Mouse (Mus musculus): ENCODE results near the gene B3gnt4. TPM values are rescaled to one million over a fixed set of nuclear protein-coding genes. Genes with fewer than 3 reads are reported as not detected.

The B3gnt4 gene
- polyA plus RNA-seq, 1 experiment from 2014 or later, result 0.50 TPM

DNA sequence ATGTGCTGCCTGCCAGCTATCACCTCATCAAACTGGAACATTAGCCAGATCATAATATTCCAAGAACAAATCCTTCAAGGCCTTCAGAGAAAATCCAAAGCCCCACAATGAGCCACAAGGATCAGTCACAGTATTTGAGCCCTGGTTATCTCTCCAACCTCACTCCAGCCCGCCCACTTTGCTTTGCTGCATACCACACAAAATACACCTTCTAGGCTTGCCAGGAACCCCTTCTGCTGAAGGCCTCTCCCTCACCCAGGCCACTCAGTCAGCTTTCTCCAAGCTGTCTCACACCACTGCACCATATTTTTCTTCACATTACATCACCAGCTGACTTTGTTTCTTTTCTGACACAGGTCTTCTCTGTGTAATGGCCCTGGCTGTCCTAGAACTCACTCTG, 11.9 kb downstream of the B3gnt4 start:
- Histone ChIP-seq H3K36me3 (ENCODE audit: control insufficient read depth, insufficient read depth, low read length) (peaks cover 18% of the 10 kb centered on the region), H3K9me3 (ENCODE audit: control insufficient read depth, low read length) (no peaks in the 10 kb centered on the region), H3K27ac (ENCODE audit: low read depth) (no peak overlapping the region), H3K27me3 (replicated peaks; ENCODE audit: control insufficient read depth, insufficient read depth, low read length) (no peaks in the 10 kb centered on the region), H3K4me1 (replicated peaks; ENCODE audit: control insufficient read depth, insufficient read depth, low read length) (peaks cover 12% of the 10 kb centered on the region), H3K4me3 (ENCODE audit: low read depth, low read length) (no peak overlapping the region), H3K9ac (ENCODE audit: low read length) (no peak overlapping the region), H3K4me2 (ENCODE audit: low read length) (no peak overlapping the region)
- WGBS, result 81% methylated on average over 1 of the region's 1 CpGs
- DNase-seq (ENCODE audit: low spot score) (no peak), ATAC-seq (replicated peaks; ENCODE audit: low FRiP score, low TSS enrichment, low read depth) (no peak)

DNA sequence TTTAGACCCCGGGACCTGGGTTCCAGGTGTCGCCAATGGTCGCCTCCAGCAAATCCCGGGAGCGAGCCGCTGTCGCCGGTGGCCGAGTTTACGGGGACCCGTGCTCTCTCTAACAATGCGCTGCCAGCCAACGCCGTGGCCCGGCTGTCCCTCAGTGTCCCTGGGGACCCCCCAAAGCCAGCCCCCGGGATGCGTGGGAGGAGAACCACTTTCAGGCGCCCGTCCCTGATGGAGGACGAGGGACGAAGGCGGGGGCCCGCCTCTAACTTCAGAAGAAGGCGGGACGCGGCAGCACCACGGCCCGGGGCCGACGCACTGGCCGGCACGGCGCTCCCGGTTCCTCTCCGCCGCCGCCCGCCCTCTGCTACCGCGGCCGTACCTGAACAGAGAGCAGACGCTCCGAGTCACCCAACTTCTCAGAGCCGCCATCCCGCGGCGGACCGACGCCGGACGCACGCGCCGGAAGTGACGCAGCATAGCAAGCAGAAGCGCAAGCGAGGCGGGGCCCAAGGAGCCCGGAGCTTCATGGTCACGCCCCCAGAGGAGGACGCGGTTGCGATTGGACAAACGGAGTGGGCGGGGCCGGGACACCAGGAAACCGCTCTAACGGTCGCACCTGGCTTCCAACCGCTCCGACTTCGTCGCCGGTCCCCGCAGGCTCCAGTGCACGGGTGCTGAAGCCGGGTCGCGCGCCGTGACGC, 13.6 kb downstream of the B3gnt4 start, which contains the start of gene Diablo:
Diablo (minus strand) TSS at position 485 of the 701 bp plus-strand sequence.
- Histone ChIP-seq H3K27me3 (replicated peaks; ENCODE audit: control insufficient read depth, insufficient read depth, low read length) (no peaks in the 10 kb centered on the region), H3K4me1 (replicated peaks; ENCODE audit: control insufficient read depth, insufficient read depth, low read length) (peaks cover 12% of the 10 kb centered on the region), H3K9me3 (ENCODE audit: control insufficient read depth, low read length) (no peaks in the 10 kb centered on the region), H3K9ac (ENCODE audit: low read length) (peak within 1 kb of the TSS; percentile 63), H3K4me2 (ENCODE audit: low read length) (peak within 1 kb of the TSS; percentile 80), H3K36me3 (ENCODE audit: control insufficient read depth, insufficient read depth, low read length) (peaks cover 15% of the 10 kb centered on the region), H3K4me3 (ENCODE audit: low read depth, low read length) (peak within 1 kb of the TSS; percentile 60), H3K27ac (ENCODE audit: low read depth) (peak within 1 kb of the TSS; percentile 6; the same call in 1 of the 2 replicates)
- DNase-seq (ENCODE audit: low spot score) (peak; percentile 98), ATAC-seq (replicated peaks; ENCODE audit: low FRiP score, low TSS enrichment, low read depth) (peak; percentile 96)
- 0% methylated on average over 81 of the region's 82 CpGs for WGBS

DNA sequence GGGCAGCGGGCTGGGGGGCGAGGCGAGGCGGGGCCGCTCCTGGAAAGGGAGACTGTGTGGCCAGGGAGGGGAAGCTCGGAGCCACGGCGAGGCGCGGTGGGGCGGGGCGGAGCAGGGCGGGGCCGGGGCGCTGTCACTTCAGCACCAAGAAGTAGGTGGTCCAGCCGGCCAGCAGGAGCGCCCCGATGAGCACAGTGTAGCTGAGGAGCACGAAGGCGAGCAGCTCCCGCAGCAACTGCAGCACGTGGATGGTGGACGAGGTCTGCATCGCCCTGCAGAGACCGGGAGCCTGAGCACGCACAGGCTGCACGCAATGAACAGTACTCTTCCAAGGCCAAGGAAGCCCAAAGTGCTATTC, 14.1 kb downstream of the B3gnt4 start:
- Histone ChIP-seq H3K4me1 (replicated peaks; ENCODE audit: control insufficient read depth, insufficient read depth, low read length) (peaks cover 12% of the 10 kb centered on the region), H3K4me3 (ENCODE audit: low read depth, low read length) (peak overlapping the region; percentile 60), H3K27me3 (replicated peaks; ENCODE audit: control insufficient read depth, insufficient read depth, low read length) (no peaks in the 10 kb centered on the region), H3K9me3 (ENCODE audit: control insufficient read depth, low read length) (no peaks in the 10 kb centered on the region), H3K9ac (ENCODE audit: low read length) (peak overlapping the region; percentile 63; the same call in 1 of the 2 replicates), H3K36me3 (ENCODE audit: control insufficient read depth, insufficient read depth, low read length) (peaks cover 17% of the 10 kb centered on the region), H3K4me2 (ENCODE audit: low read length) (peak overlapping the region; percentile 40), H3K27ac (ENCODE audit: low read depth) (no peak overlapping the region)
- DNase-seq (ENCODE audit: low spot score) (no peak), ATAC-seq (replicated peaks; ENCODE audit: low FRiP score, low TSS enrichment, low read depth) (peak; percentile 95)
- 1% methylated on average over 26 of the region's 27 CpGs for WGBS

DNA sequence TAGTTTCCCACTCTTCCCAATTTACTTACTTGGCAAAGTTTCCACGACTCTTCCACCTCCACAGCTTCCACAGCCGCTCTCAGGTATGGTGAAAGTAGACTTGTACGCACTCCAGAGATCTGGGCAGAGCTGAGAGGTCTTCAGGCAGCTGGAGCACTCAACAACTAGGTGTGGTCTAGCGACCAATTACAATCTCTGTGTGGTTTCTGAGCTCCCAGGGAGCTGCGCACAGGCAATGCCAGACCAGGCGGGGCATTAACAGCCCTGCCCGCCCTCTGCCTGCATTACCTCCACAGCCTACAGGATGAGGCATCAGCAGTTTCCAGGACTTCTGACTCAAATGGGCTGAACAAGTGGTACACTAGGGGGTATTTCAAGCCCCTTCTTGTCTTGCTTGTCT, 15.0 kb downstream of the B3gnt4 start, which contains the start of gene Gm49027:
Gm49027 (minus strand) TSS at position 208 of the 400 bp plus-strand sequence.
- Histone ChIP-seq H3K9ac (ENCODE audit: low read length) (no peak within 1 kb of the TSS), H3K9me3 (ENCODE audit: control insufficient read depth, low read length) (no peaks in the 10 kb centered on the region), H3K4me2 (ENCODE audit: low read length) (peak within 1 kb of the TSS; percentile 40), H3K36me3 (ENCODE audit: control insufficient read depth, insufficient read depth, low read length) (peaks cover 26% of the 10 kb centered on the region), H3K4me1 (replicated peaks; ENCODE audit: control insufficient read depth, insufficient read depth, low read length) (peaks cover 9% of the 10 kb centered on the region), H3K4me3 (ENCODE audit: low read depth, low read length) (peak within 1 kb of the TSS; percentile 60), H3K27me3 (replicated peaks; ENCODE audit: control insufficient read depth, insufficient read depth, low read length) (no peaks in the 10 kb centered on the region), H3K27ac (ENCODE audit: low read depth) (peak within 1 kb of the TSS; percentile 6; the same call in 1 of the 2 replicates)
- 83% methylated on average over 7 of the region's 7 CpGs for WGBS
- ATAC-seq (replicated peaks; ENCODE audit: low FRiP score, low TSS enrichment, low read depth) (no peak), DNase-seq (ENCODE audit: low spot score) (no peak)

DNA sequence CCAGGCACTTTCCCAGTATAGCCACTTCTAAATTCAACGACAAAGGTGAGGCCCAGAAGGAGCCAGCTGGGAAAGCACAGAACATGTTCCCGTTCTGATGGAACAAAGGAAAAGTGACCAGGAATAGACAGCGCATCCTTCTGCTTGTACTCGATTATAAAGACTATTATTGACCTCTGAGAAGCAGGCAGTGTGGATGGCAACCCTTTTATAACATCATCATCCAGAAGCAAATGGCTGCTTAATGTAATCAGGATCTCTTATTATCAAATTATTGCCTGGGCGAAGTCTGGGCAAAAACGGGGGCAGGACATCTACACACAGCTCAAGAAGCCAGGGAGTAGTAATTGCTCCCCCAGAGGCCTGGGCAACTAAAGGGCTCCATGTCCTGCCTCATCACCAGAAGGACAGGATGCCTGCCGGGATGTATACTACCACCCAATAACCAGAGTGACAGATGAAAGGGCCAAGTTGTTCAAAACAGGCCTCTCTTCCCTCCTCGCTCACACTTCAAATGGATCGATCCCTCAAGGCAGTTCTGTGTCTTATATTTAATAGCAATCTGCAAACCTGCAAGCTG, 15.7 kb downstream of the B3gnt4 start:
- H3K27me3 ChIP-seq (replicated peaks; ENCODE audit: control insufficient read depth, insufficient read depth, low read length), result no peaks in the 10 kb centered on the region
- H3K4me2 ChIP-seq (ENCODE audit: low read length), result no peak overlapping the region
- H3K9ac ChIP-seq (ENCODE audit: low read length), result no peak overlapping the region
- H3K4me1 ChIP-seq (replicated peaks; ENCODE audit: control insufficient read depth, insufficient read depth, low read length), result peaks cover 9% of the 10 kb centered on the region
- no peak overlapping the region for H3K4me3 ChIP-seq (ENCODE audit: low read depth, low read length)
- H3K27ac ChIP-seq (ENCODE audit: low read depth), result 0 out of 2 replicates have a peak overlapping the region, but pooled peaks have one; percentile 6
- WGBS, result 88% methylated on average over 9 of the region's 9 CpGs
- H3K36me3 ChIP-seq (ENCODE audit: control insufficient read depth, insufficient read depth, low read length), result peaks cover 31% of the 10 kb centered on the region
- no peak for ATAC-seq (replicated peaks; ENCODE audit: low FRiP score, low TSS enrichment, low read depth)
- no peak for DNase-seq (ENCODE audit: low spot score)
- no peaks in the 10 kb centered on the region for H3K9me3 ChIP-seq (ENCODE audit: control insufficient read depth, low read length)

DNA sequence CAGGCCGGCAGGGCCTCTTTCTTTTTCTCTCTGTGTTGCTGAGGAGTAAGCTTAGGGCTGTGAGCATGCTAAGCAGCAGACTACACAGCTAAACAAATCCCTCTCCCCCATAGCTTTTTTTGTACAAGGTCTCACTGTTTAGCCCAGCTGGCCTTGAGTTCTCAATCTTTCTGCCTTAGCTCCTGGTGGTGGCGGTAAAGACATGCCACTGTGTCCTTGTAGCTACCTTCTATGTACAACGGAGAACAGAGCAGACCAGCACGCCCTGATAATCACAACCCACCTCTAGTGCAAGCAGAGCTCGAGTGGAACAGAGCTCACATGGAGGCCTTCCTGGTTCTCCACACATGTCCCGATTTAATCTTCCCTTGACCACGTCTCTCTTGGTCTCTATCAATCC, 18.4 kb downstream of the B3gnt4 start:
- DNase-seq (ENCODE audit: low spot score) (no peak), ATAC-seq (replicated peaks; ENCODE audit: low FRiP score, low TSS enrichment, low read depth) (no peak)
- 0 out of 2 replicates have a peak, but pooled peaks cover 2% of the 10 kb centered on the region for H3K4me1 ChIP-seq (replicated peaks; ENCODE audit: control insufficient read depth, insufficient read depth, low read length)
- H3K9ac ChIP-seq (ENCODE audit: low read length), result no peak overlapping the region
- H3K4me2 ChIP-seq (ENCODE audit: low read length), result no peak overlapping the region
- H3K27me3 ChIP-seq (replicated peaks; ENCODE audit: control insufficient read depth, insufficient read depth, low read length), result no peaks in the 10 kb centered on the region
- H3K36me3 ChIP-seq (ENCODE audit: control insufficient read depth, insufficient read depth, low read length), result peaks cover 56% of the 10 kb centered on the region
- no peak overlapping the region for H3K4me3 ChIP-seq (ENCODE audit: low read depth, low read length)
- no peak overlapping the region for H3K27ac ChIP-seq (ENCODE audit: low read depth)
- WGBS, result 73% methylated on average over 7 of the region's 7 CpGs
- H3K9me3 ChIP-seq (ENCODE audit: control insufficient read depth, low read length), result no peaks in the 10 kb centered on the region

DNA sequence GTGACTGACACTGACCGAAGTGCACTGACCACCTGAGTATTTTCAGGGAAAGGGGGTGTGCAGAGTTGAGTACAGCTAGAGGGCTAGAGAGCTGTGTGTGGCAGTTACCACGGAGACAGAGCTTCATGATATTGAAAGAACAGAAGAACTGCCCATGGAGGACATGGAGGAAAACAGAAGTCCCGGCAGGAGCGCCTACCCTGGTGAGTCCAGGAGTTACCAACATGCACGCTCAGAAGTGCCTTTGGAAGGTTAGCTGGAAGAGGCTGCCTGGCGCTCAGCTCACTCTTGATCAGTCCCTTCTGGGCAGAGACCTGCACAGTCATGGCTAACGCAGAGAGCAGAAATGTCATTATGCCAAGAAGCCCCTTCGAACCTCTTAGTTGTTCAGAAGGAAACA, 19.8 kb downstream of the B3gnt4 start:
- ATAC-seq (replicated peaks; ENCODE audit: low FRiP score, low TSS enrichment, low read depth), result no peak
- Histone ChIP-seq H3K4me1 (replicated peaks; ENCODE audit: control insufficient read depth, insufficient read depth, low read length) (no peaks in the 10 kb centered on the region), H3K4me3 (ENCODE audit: low read depth, low read length) (no peak overlapping the region), H3K9me3 (ENCODE audit: control insufficient read depth, low read length) (no peaks in the 10 kb centered on the region), H3K27me3 (replicated peaks; ENCODE audit: control insufficient read depth, insufficient read depth, low read length) (no peaks in the 10 kb centered on the region), H3K27ac (ENCODE audit: low read depth) (no peak overlapping the region), H3K36me3 (ENCODE audit: control insufficient read depth, insufficient read depth, low read length) (peaks cover 69% of the 10 kb centered on the region), H3K9ac (ENCODE audit: low read length) (no peak overlapping the region), H3K4me2 (ENCODE audit: low read length) (no peak overlapping the region)
- WGBS, result 87% methylated on average over 8 of the region's 8 CpGs
- DNase-seq (ENCODE audit: low spot score), result no peak

DNA sequence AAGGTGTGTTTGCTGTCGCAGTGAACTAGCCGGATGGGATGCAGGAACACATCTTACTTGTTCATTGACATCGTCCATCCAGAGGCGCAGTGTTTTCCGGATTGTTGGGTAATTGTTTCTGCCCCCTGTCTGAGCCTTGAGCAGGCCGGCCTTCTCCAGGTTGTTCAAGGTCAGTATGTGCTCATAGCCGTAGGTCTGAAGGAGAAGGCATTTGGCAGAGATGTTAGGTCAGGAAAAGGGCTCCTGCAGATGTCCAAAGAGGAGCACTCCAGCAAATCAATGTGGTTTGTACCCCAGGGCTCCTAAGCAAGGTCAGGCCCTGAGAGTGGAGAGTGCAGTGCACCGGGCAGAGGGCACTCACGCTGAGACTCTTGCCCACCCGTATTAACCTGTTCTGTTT, 23.5 kb downstream of the B3gnt4 start:
- 93% methylated on average over 10 of the region's 10 CpGs for WGBS
- no peak overlapping the region for H3K4me2 ChIP-seq (ENCODE audit: low read length)
- H3K4me1 ChIP-seq (replicated peaks; ENCODE audit: control insufficient read depth, insufficient read depth, low read length), result no peaks in the 10 kb centered on the region
- DNase-seq (ENCODE audit: low spot score), result no peak
- H3K27me3 ChIP-seq (replicated peaks; ENCODE audit: control insufficient read depth, insufficient read depth, low read length), result no peaks in the 10 kb centered on the region
- no peak for ATAC-seq (replicated peaks; ENCODE audit: low FRiP score, low TSS enrichment, low read depth)
- H3K36me3 ChIP-seq (ENCODE audit: control insufficient read depth, insufficient read depth, low read length), result peaks cover 77% of the 10 kb centered on the region
- H3K27ac ChIP-seq (ENCODE audit: low read depth), result no peak overlapping the region
- H3K9ac ChIP-seq (ENCODE audit: low read length), result no peak overlapping the region
- no peak overlapping the region for H3K4me3 ChIP-seq (ENCODE audit: low read depth, low read length)
- H3K9me3 ChIP-seq (ENCODE audit: control insufficient read depth, low read length), result no peaks in the 10 kb centered on the region
